Mouse (Mus musculus): Measurements from ENCODE around the gene Lrcol1.

GRCm38 (mm10) chr5:110357531-110358179, 13.1 kb downstream of the Lrcol1 start:
- TF ChIP-seq CTCF (IDR thresholded peaks at IDR 0.05; ENCODE audit: extremely low read depth, insufficient read depth, low read length) (peak; percentile 88), POLR2A (IDR thresholded peaks at IDR 0.05; ENCODE audit: extremely low read depth, insufficient read depth, low read length) (no peak)
